10 mouse cellular contexts compared by ENCODE assay signal in the genomic region with DNA sequence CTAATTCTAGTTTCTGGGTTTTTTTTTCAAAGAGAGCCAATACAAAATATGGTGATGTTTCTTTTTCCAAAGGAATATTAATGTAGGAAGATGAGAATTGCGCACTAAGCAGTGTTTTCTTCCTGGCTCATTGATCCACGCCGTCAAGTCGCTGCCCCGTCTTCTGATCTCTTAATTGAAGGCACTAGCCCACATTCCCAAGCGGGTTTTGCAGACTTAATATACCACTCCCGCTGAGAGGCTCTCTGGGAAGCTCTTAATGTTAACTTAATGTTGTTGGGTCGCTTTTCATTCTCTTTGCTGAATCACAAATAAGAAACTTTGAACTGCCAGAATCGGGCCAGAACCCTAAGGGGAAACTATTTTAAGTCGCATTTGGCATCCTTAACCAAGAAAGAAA.
"Had no signal": no experiment of that assay in that cellular context is flagged by ENCODE, and none has a peak within 500 bp of the region (broad histone marks: within the 10 kb centered on the region; RNA-seq: fewer than 3 reads in every experiment).

No protein-coding gene starts in this region.

- H3K27me3 ChIP-seq: kidney, embryonic 15.5 days; liver, embryonic 15.5 days had no signal

- H3K9ac ChIP-seq: kidney, embryonic 15.5 days; liver, embryonic 15.5 days had no signal

- H3K9me3 ChIP-seq: kidney, embryonic 15.5 days; liver, embryonic 15.5 days had no signal

- DNase-seq: kidney, postnatal 14 days; layer of hippocampus, adult 9-11 months; lung, adult 2 months; lung, postnatal 36 days; thymus, postnatal 4 days had no signal

- ATAC-seq: lung, postnatal 0 days had no signal

- H3K4me3 ChIP-seq: kidney, embryonic 15.5 days; liver, embryonic 15.5 days had no signal

- H3K4me2 ChIP-seq: kidney, embryonic 15.5 days; liver, embryonic 11.5 days; liver, embryonic 15.5 days had no signal

- H3K27ac ChIP-seq: kidney, embryonic 15.5 days; liver, embryonic 15.5 days; stomach, postnatal 0 days had no signal
